Mouse (Mus musculus): Measurements from ENCODE around the gene Dgki. TPM values are rescaled to one million over a fixed set of nuclear protein-coding genes. Genes with fewer than 3 reads are reported as not detected.

Gene Dgki
- 2.2 and 2.4 TPM in 2 replicates for total RNA-seq (2021)
- long read RNA-seq, experiment 1, result 0 reads
- long read RNA-seq, experiment 2, result 0 reads

DNA sequence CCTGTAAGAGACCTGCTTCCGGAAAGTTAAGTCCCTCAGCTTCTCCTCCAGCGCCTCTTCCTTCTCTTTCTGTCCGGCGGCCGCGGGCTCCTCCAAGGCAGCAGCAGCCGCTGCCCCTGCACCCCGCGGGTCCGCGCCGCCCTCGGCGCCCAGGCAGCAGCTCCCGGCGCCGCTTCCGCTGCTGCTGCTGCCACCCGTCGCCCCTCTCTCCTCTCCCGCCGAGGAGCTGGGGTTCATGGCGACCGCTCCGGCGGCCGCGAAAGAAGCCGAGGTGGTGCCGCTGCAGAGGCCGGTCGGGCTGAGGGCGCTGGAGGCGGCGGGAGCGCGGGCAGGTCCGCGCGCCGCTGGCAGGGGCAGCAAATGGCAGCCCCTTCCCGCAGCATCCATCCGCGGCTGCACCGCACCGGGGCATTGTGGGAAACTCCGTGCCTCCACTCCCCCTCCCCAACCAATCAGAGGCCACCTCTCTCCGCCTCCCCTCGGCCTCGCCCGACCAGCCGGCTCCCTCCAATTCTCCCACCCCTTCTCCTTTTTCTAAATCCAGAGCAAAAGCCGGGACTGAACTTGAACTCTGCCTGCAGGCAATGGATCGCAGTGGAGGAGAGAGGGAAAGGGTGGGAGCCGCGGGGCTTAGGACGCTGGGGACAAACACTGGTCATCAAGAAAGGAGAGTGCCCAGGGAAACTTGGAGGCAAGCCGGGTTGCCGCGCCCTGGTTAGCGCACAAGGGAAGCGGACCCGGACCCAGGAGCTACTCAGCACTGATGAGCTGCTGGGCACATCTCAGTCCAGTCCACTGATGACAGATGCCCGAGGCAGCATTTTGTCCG, at the start of gene Dgki:
Gene Dgki (minus strand): TSS at position 623 of the 829 bp plus-strand sequence.
- DNase-seq, result peak; percentile 65

- no peak for DNase-seq
These were observed 47.6 kb upstream of the Dgki start for GRCm38 (mm10) chr6:37347606-37348005.

- no peak for DNase-seq
These were observed 38.1 kb upstream of the Dgki start for GRCm38 (mm10) chr6:37338055-37338454.

- DNase-seq, result no peak
These were observed 36.9 kb upstream of the Dgki start for GRCm38 (mm10) chr6:37336831-37337260.

DNA sequence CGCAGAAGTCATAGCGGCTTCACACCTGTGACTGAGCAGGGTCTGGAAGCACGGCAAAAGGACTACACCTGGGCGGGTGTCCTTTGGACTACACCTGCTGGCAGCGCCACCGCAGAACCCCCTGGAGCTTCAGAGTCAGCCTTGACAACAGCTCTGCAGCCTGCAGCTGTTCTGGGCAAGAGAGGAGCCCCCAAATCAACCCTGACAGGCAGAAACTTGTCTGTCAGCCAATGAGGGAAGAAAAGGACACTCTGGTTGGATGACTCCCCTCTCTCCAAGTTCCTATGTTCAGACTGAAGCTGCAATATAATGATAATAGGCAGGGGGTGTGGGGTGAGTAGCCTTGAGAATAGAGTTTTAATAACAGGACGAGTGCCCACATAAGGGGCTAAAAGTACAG, 36.4 kb upstream of the Dgki start:
- DNase-seq, result no peak

- no peak for DNase-seq
These were observed 32.9 kb upstream of the Dgki start for GRCm38 (mm10) chr6:37332846-37333245.

GRCm38 (mm10) chr6:37329901-37330864, 30.2 kb upstream of the Dgki start:
- peak; percentile 43 for DNase-seq

- no peak for DNase-seq
These were observed 29.4 kb upstream of the Dgki start for GRCm38 (mm10) chr6:37329376-37329775.

DNA sequence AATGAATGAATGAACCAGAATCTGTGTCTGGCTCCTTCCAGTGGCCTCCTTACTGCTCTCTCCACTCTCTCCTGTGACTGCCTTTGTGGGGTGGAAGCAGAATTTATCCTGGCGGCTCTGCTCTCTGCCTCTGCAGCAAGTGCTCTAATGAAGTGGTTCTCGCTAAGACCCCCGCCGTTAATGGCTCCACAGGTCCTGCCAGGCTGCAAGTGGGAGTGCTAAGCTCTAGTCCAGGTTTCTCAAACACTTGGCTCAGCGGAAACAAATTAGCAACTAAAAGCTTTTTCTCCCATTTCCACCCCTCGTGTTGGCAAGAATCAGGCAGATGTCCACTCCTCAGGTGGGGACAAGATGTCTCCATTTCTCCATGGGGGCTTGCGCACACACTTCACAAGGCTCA, 28.7 kb upstream of the Dgki start:
- DNase-seq, result no peak

GRCm38 (mm10) chr6:37327519-37327918, 27.5 kb upstream of the Dgki start:
- peak; percentile 34 for DNase-seq

GRCm38 (mm10) chr6:37326603-37326955, 26.6 kb upstream of the Dgki start:
- peak; percentile 53 for DNase-seq

DNA sequence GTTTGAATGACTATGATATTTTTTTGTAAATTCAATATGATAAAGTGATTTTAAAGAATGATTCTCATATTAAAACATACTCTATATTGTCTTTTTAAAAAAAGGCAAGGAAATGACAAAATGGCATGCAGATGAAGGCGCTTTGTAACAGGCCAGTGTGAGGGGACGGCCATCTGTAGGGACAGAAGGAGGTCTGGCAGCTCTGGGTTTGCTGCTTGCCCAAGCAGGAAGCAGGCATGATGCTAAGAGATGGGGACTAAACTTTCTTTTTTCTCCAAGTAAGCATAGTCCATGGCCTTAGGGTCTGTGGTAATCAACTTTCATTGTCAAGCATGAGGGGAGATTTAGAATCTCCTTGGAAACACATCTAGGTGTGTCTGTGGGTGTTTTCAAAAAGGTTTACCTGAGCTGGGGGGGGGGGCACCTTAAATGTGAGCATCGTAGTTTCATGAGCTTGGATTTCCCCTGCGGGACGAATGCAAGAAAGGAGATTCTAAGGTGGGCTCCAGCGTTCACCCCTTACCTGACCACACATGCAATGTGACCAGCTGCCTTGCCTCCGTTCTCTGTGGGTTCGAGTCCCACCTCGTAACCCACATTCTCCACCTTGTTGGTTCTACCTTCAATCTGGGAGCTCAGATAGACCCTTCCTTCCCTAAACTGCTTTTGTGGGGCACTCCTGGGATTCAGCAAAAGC, 26.1 kb upstream of the Dgki start:
- no peak for DNase-seq

DNA sequence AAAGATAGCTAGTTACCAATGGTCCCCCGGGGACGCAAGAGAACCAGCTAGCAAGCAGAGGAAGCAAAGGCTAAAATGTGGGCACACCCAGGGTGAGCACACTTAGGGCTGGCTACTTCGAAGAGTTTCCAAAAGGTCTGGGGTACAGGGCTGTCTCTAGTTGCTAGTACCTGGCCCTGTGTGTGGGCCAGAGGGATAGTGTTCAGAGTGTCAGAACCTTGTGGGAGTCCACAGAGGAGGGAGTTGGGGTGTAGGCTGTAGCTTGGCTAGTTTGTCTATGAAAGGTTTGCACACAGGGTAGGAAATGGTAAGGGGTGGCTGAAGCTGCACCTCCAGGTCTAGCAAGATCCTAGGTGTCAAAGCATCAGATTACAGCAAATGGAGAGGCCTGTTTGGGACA, 25.1 kb upstream of the Dgki start:
- no peak for DNase-seq

GRCm38 (mm10) chr6:37322641-37323040, 22.7 kb upstream of the Dgki start:
- no peak for DNase-seq

- DNase-seq, result no peak
These were observed 22.1 kb upstream of the Dgki start for GRCm38 (mm10) chr6:37322088-37322487.

DNA sequence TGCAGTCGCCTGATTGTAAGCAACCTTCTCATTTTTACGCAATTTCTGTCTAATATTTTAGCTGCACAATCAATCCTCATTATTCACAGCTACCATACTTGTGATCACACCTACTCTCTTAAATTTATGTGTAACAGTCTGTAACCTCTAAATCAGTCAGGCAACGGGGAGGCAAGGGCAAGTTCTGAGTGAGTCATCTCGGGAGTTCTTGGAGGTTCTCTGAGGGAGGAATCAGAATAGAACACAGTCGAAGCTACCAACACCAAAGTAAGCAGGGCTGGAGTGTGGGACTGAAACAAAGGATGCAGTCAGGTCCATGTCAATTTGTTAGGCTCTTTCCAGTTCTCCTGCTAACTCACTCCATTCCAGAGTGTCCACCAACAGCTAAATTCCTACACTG, 17.9 kb upstream of the Dgki start:
- peak; percentile 32 for DNase-seq

DNA sequence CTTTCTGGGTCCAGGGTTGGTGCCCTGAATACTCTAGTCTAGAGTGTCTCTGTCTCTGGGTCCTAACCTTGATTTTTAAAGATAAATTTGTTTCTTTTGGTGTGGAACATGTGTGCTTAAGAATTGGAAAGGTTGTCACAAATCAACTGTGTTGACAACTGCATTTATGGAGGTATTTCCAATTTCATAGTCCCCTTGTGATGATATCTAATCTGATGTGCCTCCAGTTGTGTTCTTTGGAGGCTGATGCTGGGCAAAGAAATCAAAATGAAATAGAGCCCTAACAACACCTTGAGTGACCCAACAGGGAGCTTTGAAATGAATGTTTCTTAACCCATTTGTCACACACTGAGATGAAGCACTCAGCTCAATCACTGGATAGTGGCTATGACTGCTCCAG, 15.5 kb upstream of the Dgki start:
- no peak for DNase-seq

DNA sequence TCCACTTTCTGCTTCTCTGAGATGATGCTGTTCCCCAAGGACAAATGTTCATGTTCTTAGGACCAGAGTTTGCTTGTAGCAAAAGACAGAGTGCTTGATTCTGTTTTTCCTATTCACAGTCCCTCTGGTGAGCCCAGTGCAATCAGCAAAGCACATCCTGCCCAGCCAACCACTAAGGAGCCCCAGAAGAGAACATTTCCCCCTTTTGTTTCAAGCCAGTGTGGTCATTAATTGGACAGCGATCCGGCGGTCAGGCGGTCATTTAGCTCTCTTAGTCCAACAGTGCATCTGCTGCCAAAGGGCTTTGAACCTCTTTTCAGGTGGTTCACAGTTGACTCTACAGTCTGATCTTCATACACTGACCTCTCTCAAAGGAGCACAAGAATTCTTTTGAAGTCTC, 10.6 kb upstream of the Dgki start:
- no peak for DNase-seq

- no peak for DNase-seq
These were observed 6.6 kb upstream of the Dgki start for GRCm38 (mm10) chr6:37306616-37307015.

DNA sequence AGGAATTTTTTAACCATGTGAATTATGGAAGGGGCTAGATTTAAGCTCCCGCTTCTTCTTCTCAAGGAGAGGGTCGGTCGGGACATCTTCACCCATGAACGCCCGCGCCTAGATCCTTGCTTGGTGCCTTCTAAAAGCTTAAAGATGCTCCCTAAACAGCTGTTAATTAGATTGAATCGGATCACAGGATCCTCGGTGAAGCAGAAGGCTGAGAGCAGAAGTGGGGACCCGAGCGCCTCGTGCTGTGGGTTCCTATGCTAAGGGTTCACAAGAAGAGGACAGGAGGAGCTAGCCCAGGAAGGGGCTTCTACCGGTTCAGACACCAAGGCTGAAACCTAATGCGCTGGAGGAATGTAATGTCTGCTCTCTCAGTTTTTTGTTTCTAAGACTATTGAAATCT, 508 bp upstream of the Dgki start:
- DNase-seq, result no peak

DNA sequence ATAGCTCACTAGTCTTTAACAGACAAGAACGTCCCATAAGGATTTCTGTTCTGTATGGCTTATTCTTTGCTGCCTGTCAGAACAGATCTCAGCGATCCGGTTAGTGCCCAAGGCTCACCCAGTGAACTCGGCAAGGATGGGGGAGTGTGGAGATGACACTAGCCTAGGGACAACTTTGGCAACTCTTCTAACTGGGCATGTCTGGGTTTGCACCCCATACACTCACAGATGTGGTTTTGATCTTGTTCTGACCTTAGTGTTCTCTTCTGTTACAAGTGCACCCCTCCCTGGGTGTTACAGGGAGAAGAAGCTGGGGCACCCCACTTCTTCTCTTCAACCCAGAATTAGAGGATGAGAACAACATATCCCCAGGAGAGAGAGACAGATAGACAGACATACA, 1.0 kb downstream of the Dgki start:
- no peak for DNase-seq

DNA sequence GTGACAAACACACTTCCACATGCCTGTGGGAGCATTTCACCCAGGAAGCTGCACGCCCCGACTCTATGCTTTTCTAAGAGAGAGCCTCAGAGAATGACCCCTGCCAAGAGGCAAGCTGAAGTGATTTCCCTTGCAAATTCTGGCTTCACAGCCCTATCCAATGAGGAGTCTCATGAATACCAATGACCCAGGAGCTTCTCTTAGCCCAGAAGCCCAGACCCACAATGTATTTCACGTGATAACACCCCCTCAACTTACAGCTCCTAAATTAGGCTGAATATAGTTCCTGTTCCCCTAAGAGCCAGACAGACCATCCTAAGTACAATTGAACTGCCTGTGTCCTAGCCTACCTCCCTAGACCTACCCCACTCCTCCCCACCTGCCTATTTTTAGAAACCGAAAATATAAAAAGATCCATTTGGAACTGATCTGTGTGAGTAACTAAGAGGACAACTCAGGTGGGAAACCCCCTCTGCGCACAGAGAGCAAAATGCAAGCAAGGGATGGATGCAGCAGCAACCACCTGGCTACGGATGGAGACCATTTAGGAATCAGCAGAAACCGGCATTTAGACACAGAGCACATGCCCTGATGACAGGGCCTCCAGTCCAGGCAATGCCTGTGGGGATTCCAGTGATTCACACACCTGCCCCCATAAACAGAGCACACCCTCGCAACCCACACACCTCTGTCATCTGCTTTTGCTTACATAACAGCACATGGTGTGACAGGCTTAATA, 2.1 kb downstream of the Dgki start:
- DNase-seq, result no peak

Measured in adrenal gland, postnatal 14 days (tissue).